In genomic region chr7:111049652-111050421, GRCm38 (mm10) we compare ENCODE assay signal across 7 mouse cellular contexts. TPM values are rescaled to one million over a fixed set of nuclear protein-coding genes. Genes with fewer than 3 reads are reported as not detected.
DNase-seq lines count a peak whose midpoint lies in the region; ATAC-seq and TF ChIP-seq lines count a peak whose summit lies in the region.

No protein-coding gene starts in this region.

- no peaks in the 10 kb centered on the region for H3K9me3 ChIP-seq in ES-E14 (ENCODE audit: control insufficient read depth, insufficient read depth, low read depth, low read length)

- peak; percentile 86 for ATAC-seq in megakaryocyte-erythroid progenitor cell, adult 5-6 weeks (replicated peaks; ENCODE audit: low FRiP score, low TSS enrichment, poor library complexity, severe bottlenecking)

- peaks cover 57% of the 10 kb centered on the region for H3K36me3 ChIP-seq in ES-E14 (ENCODE audit: control insufficient read depth, insufficient read depth, low read length, poor library complexity, severe bottlenecking)

- peak; percentile 81 for DNase-seq in CD4-positive, CD25-positive, alpha-beta regulatory T cell, adult 2 months (ENCODE audit: low read depth, low spot score)
- no peak for DNase-seq in ES-E14 (ENCODE audit: low read depth, low spot score)
- peak; percentile 59 to 66 for DNase-seq in cerebellum, adult 18-20 months
- DNase-seq in gastrocnemius, postnatal 14 days, result peak; percentile 70
- DNase-seq in layer of hippocampus, adult 8-10 months (ENCODE audit: low spot score in 2 of 2), result peak; percentile 28 to 58
- DNase-seq in spleen, postnatal 36 days (ENCODE audit: low spot score in 2 of 2), result peak; percentile 46 to 48

- intact Hi-C loops in gastrocnemius, postnatal 14 days (cut with DNase I; ENCODE audit: low total_unique reads), result loop anchor here (5.0 kb wide), 1 partner anchor 192 kb away; no protein-coding TSS in a partner anchor

- no peak overlapping the region for H3K9ac ChIP-seq in ES-E14 (ENCODE audit: insufficient read depth, low read depth, low read length, poor library complexity, severe bottlenecking)

- no peak overlapping the region for H3K4me3 ChIP-seq in ES-E14 (ENCODE audit: insufficient read depth in 1 of 2, low read depth in 1 of 2, low read length in 2 of 2, poor library complexity in 1 of 2, severe bottlenecking in 1 of 2)

- peaks cover 0 to 10% of the 10 kb centered on the region in 2 experiments; a peak in 2 of 4 replicates for H3K4me1 ChIP-seq in ES-E14 (ENCODE audit: control insufficient read depth in 2 of 2, insufficient read depth in 2 of 2, low read length in 2 of 2, poor library complexity in 1 of 2)

- in situ Hi-C loops in ES-E14 (cut with MboI; ENCODE audit: low sequenced_read_pairs in 2 of 2, unreplicated experiment in 2 of 2), result no loop called here

- no peak overlapping the region; the same call in 1 of the 2 replicates for H3K27ac ChIP-seq in ES-E14 (ENCODE audit: insufficient read depth, low read depth, low read length, poor library complexity, severe bottlenecking)

TF ChIP-seq in ES-E14, 5 proteins besides CTCF, POLR2A, EP300 and RAD21:
- TF ChIP-seq ZNF384 (IDR thresholded peaks at IDR 0.05; ENCODE audit: low read depth, low read length) (no peak), CHD2 (IDR thresholded peaks at IDR 0.05; ENCODE audit: low read depth, low read length) (no peak), HCFC1 (IDR thresholded peaks at IDR 0.05; ENCODE audit: borderline replicate concordance, insufficient read depth, low read length) (no peak), ZC3H11A (IDR thresholded peaks at IDR 0.05; ENCODE audit: borderline replicate concordance, low read depth, low read length) (0 out of 2 replicates have a peak, but pooled peaks have one; percentile 56)

RNA-seq across cellular contexts. Expression of gene Ctr9, which starts 21.1 kb away (rescaled TPM):
- 54.9 and 71.9 TPM in 2 replicates for total RNA-seq in ES-E14 (2012; rRNA removed)
- total RNA-seq in gastrocnemius, postnatal 14 days (2021), result 10 to 100 TPM; 15.5 to 16.9 TPM
- total RNA-seq in layer of hippocampus, adult 8-10 months (2022), result 10 to 100 TPM; 42.6 to 54.4 (median 45.5) TPM
- 44.0 and 50.2 TPM in 2 replicates for total RNA-seq in megakaryocyte-erythroid progenitor cell, adult 5-6 weeks (2014; fragmentation: Nextera tagmentation)
- total RNA-seq in megakaryocyte-erythroid progenitor cell, adult 5-6 weeks (2017), result 68.1 and 79.3 TPM in 2 replicates

RNA-seq across cellular contexts. Expression of gene Eif4g2, which starts 33.0 kb away (rescaled TPM):
- 494 and 627 TPM in 2 replicates for total RNA-seq in ES-E14 (2012; rRNA removed)
- total RNA-seq in gastrocnemius, postnatal 14 days (2021), result 100 to 1,000 TPM; 561 to 606 TPM
- 100 to 1,000 TPM; 572 to 597 (median 584) TPM for total RNA-seq in layer of hippocampus, adult 8-10 months (2022)
- 632 and 734 TPM in 2 replicates for total RNA-seq in megakaryocyte-erythroid progenitor cell, adult 5-6 weeks (2014; fragmentation: Nextera tagmentation)
- 781 and 891 TPM in 2 replicates for total RNA-seq in megakaryocyte-erythroid progenitor cell, adult 5-6 weeks (2017)
